ENCODE assay signal across 18 mouse cellular contexts in the genomic region with DNA sequence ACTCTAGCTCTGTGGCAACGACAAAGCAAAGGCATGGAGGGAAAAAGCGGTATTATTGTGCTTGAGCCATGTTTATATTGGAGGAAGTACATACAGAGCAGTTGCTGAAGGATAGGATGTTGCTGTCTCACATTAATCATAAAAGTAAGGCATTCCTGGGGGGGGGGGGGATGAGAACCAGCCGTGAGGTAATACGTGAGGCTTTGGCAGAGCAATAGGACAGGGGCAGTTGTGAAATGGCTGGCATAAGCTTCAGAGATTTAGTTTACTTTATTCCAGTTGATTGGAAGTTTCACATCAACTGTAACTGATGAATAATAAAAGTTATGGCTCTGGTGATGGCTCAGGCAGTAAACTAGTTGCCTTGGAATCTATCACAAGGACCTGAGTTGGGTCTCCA.
"Had no signal": no experiment of that assay in that cellular context is flagged by ENCODE, and none has a peak within 500 bp of the region (broad histone marks: within the 10 kb centered on the region; RNA-seq: fewer than 3 reads in every experiment).

No protein-coding gene starts in this region.

- ATAC-seq: midbrain, embryonic 16.5 days had no signal

- DNase-seq: lung, embryonic 14.5 days; lung, postnatal 10 days; lung, postnatal 4 days; midbrain, embryonic 14.5 days; retina, postnatal 1 day; right cerebral cortex, adult 18-20 months; right cerebral cortex, postnatal 25 days; right cerebral cortex, postnatal 4 days; spleen, adult 18-20 months; thymus, adult 18-20 months; thymus, postnatal 14 days; thymus, postnatal 36 days had no signal

- H3K4me1 ChIP-seq: midbrain, embryonic 10.5 days; midbrain, embryonic 12.5 days; neural tube, embryonic 13.5 days; neural tube, embryonic 15.5 days had no signal

- H3K9ac ChIP-seq: lung, embryonic 14.5 days; midbrain, embryonic 12.5 days; neural tube, embryonic 13.5 days; neural tube, embryonic 15.5 days had no signal

- H3K36me3 ChIP-seq: midbrain, embryonic 10.5 days; midbrain, embryonic 12.5 days; neural tube, embryonic 13.5 days; neural tube, embryonic 15.5 days had no signal

- H3K4me3 ChIP-seq: midbrain, embryonic 10.5 days; midbrain, embryonic 12.5 days; myocyte; neural tube, embryonic 13.5 days; neural tube, embryonic 15.5 days had no signal

- H3K27me3 ChIP-seq: midbrain, embryonic 12.5 days; neural tube, embryonic 13.5 days; neural tube, embryonic 15.5 days had no signal

- H3K9me3 ChIP-seq: midbrain, embryonic 10.5 days; midbrain, embryonic 12.5 days; neural tube, embryonic 13.5 days; neural tube, embryonic 15.5 days had no signal

- H3K27ac ChIP-seq: midbrain, embryonic 10.5 days; midbrain, embryonic 12.5 days; neural tube, embryonic 13.5 days; neural tube, embryonic 15.5 days had no signal

- H3K4me2 ChIP-seq: lung, embryonic 14.5 days; midbrain, embryonic 12.5 days; neural tube, embryonic 13.5 days; neural tube, embryonic 15.5 days had no signal
